Mouse (Mus musculus): ENCODE results near the gene Lcmt2. TPM values are rescaled to one million over a fixed set of nuclear protein-coding genes. Genes with fewer than 3 reads are reported as not detected.
"Not testable (repeated sequence)": the region's sequence is repeated elsewhere in the genome, so short reads cannot be mapped to it uniquely, and the experiment has no call there.

The Lcmt2 gene
- polyA plus RNA-seq (2012; rRNA removed), result 7.9 and 8.9 TPM in 2 replicates

DNA sequence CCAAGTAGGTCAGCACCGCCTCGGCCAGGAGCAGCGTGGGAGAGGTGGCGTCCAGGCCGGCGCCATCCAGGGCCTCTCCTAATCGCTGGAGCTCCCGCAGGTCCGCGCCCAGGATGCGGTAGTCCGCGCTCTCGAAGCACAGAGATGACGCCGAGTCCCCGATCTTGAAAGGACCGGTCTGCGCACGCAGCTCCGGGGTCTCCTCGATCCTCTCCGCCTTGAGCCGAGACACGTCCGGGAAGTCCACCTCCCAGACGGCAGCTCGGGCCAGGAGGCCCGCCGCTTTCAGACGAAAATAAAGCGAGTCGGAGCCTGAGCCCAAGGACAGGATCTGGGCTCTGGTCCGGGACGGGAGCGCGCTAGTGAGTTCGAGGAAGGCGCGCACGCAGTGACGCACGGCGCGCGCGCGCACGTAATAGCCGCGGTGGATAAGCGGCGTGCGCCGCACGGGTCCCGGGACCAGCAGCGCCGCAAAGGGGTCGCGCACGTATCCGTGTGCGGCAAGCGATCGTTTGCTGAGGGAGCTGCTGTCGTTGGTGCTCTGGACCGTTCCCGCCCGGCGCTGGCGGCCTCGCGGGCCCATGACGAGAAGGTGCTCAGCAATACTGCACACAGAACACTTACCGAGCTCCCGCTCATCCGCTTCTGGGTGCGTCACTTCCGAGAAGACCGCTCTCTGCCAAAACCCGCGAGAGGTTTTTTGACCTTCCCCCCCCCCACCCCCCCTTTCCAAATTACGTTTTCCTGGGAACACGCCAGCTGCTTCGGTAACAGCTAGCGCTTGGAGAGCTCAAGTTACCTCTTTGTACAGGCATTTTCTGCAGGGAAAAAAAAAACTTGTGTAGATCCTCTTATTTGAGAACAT, at the start of gene Lcmt2, which contains the start of gene Adal:
TSS of gene Lcmt2 (minus strand) at position 636 of the 865 bp plus-strand sequence.
TSS of gene Adal (plus strand) at position 411 of the 865 bp plus-strand sequence.
- DNase-seq (ENCODE audit: low spot score), result peak; percentile 92

DNA sequence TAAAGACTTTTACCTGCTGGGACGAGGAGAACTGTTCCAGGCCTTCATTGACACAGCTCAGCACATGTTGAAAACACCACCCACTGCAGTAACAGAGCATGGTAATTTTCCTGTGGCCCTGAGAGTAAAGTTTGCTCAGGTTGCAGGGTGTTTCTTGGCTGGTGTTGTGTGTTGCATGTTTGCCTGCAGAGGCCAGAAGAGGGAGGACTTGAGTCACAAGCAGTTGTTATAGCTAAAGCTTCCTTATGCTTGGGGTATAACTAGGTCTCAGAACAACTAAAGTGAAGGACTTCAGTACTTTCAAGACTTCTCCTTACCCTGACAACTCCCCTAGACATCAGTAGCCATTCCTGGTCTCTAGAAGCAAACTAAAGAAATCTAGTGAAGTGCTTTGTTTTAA, 48.1 kb upstream of the Lcmt2 start:
- DNase-seq (ENCODE audit: low spot score), result no peak

DNA sequence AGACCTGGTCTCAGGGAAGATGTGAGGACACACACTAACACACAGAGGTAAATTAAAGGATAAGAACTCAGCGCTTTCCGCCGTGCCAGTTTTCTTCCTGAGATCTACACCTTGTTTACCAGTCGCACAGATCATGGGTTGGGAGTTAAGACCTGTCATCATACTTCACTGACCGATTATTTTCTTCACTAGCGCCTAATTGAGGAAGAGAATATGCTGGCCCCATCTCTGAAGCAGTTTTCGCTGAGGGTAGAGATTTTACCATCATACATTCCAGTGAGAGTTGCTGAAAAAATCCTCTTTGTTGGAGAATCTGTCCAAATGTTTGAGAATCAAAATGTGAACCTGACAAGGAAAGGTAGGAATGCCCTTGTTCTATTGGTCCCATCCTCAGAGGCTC, 43.7 kb upstream of the Lcmt2 start:
- DNase-seq (ENCODE audit: low spot score), result no peak

DNA sequence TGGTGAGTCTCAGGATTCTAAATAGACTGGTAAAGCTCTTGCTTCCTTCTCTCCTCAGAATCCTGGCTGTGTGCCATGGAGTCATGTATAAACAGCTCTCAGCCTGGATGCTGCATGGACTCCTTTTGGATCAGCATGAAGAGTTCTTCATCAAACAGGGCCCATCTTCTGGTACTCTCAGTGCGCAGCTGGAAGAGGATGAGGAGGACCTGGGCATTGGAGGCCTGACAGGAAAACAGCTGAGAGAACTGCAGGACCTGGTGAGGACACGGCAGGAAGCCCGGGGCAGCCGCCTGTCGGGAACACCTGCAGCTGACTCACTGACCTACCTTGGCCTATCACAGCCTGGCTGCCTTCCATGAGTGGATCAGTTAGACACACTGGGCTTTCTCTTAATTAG, 43.0 kb upstream of the Lcmt2 start:
- DNase-seq (ENCODE audit: low spot score), result no peak

DNA sequence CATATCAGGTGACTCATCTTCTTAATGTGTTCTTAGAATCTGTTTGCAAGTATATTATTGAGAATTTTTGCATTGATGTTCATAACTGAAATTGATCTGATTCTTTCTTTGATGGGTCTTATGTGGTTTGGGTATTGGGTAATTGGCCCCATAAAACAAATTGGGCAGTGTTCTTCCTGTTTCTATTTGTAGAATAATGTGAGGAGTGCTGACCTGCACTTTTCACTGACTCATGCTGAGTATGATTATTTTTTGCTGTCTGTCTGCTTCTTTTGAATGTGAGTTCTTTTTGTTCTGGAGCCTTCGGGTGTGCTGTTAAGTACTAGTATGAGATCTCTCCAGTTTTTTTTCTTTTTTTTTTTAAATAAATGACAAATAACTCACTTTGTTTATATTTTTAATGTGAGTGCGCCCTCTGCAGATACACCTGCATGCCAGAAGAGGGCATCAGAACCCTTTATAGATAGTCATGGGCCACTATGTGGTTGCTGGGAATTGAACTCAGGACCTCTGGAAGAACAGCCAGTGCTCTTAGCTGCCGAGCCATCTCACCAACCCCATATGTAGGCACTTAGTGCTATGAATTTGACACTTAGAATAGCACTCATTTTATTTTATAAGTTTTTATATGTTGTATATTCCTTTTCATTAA, 38.5 kb upstream of the Lcmt2 start:
- DNase-seq (ENCODE audit: low spot score), result no peak

DNA sequence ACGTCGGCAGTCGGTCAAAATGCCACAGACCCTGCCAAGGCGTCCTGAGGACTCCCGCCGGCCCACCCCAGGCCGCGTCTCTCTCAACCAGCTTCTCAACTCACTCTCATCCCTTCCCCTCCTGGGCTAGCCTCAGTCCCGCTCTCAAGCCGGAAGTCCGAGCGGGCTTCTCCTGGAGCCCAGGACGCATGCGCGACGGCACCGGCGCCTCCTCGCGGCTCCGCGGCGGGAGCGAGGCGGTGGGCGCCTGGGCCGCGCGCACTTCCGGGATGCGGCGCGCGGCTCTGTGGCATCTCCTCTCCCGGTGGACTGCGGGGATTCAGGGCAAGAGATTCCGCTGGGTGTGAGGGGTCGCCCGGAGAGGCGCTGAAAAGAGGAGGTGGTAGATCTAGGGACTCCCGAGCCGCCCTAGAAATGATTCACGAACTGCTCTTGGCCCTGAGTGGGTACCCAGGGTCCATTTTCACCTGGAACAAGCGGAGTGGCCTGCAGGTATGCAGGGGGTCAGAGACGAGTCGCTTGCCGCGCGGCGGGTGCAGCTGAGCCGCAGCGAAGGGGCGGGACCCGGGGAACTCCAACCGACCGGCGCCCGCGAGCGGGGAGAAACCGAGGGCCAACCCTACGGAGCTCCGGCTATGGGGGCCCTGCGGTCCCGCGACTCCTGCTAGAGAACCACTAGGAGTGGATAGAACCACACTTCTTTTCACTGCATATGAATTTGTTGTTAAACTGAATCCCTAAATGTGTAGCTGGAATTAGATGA, 30.7 kb upstream of the Lcmt2 start, which contains the start of gene Zscan29:
TSS of gene Zscan29 (minus strand) at position 146 of the 763 bp plus-strand sequence.
- peak; percentile 83 for DNase-seq (ENCODE audit: low spot score)

DNA sequence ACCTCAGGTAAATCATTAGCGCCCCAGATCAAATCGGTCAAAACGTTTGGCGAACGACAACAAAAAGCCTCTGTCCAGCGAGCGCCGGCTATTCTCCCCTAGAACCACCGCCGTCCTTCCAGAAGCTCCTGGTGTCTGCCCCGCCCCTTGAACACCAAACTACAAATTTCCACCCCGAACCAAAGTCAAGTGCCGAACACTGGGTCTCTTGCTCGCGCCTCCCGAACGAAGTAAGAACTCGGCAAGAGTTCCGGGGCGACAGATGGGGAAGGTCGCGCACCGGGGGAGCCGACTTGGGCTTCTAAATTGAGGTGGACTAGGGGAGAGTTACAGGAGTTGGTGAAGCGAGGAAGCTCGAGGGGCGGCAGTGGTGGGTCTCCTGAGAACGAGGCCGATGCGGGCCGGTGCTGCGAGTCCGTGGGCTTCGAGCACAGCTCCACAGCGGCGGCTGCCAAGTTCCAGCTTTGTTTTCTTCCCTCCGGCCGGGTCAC, 30.1 kb upstream of the Lcmt2 start, which contains the start of gene Tubgcp4:
TSS of gene Tubgcp4 (plus strand) at position 174 of the 491 bp plus-strand sequence.
- DNase-seq (ENCODE audit: low spot score), result no peak

DNA sequence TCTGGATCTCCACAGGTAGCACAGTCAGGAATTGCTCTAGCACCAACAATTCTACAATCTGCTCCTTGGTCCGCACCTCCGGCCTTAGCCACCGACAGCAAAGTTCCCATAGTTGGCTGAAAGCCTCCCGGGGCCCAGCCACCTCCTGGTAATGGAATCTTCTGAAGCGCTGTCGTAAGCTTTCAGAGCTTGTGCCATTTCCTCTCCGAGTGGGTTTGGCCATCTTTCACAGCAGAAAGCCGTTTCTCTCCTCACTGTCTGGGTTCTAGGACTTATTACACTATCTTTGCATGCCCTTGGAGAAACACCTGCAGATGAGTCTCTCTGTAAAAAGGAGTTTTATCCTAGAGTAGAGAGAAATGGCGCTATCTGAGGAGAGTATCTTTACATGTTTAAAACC, 29.4 kb upstream of the Lcmt2 start:
- DNase-seq (ENCODE audit: low spot score), result no peak

DNA sequence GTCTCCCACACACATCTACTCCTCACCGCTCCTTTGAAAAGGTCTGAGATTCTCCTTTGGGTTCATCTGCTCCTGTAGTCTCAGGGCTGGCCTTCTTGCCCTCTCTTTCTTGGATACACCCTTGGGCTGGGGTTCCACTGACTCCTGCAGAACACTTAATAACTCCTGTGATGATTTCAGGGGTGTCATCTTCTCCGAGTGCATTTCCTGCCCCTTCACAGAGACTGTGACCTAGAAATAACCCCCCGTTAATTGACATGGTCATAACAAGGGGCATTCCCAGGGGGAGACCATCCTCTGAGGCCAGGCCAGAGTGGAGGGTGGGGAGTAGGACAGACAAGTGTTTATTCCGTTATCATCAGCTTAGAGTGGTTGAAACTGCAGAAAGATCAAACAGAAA, 28.7 kb upstream of the Lcmt2 start:
- no peak for DNase-seq (ENCODE audit: low spot score)

DNA sequence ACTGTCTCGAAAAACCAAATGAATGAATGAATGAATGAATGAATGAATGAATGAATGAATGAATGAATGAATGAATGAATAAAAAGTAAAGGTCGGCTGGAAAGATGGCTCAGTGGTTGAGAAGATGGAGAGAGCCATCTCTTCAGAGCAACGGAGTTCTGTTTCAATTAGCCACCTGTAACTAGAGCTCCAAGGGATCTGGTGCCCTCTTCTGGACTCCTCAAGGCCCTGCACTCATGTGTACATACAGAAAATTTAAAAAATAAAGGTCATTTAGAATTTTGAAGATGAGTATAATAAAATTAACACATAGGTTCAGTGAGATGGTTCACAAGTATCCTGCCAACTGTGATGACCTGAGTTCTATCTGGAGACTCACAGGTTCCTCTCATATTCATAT, 12.6 kb upstream of the Lcmt2 start:
- DNase-seq (ENCODE audit: low spot score), result no peak

DNA sequence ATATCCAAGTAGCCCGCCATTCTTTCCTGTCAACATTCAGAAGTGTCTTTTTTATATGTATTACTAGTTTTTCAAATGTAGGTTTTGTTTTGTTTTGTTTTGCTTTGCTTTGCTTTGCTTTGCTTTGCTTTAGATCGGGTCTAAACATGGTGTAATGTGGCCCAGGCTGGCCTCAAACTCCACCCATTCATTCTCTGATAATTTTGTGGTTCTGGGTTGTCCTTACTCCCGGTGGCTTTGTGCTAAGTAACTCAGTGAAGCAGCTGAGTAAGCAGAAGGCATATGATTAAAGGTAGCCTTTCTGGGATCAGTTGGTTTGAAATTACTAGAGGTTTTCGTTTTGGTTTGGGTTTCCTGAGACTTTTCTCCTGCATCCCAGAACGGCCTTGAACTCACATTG, 9.2 kb upstream of the Lcmt2 start:
- DNase-seq (ENCODE audit: low spot score), result no peak

DNA sequence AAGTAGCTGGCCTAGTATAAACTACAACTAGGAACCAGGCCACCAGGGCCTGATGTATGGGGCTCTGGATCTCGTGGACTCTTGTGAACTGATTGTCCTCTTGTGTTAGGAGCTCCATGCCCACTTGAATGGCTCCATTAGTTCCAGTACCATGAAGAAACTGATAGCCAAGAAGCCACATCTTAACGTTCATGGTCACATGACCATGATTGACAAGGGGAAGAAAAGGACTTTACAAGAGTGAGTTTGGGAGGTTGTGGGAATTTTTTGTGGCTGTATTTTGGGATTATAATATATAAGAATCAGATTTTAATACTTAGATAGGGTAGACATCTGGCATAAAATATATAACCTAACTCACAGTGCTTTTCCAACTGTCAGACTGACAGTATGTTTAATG, 2.0 kb upstream of the Lcmt2 start:
- no peak for DNase-seq (ENCODE audit: low spot score)

DNA sequence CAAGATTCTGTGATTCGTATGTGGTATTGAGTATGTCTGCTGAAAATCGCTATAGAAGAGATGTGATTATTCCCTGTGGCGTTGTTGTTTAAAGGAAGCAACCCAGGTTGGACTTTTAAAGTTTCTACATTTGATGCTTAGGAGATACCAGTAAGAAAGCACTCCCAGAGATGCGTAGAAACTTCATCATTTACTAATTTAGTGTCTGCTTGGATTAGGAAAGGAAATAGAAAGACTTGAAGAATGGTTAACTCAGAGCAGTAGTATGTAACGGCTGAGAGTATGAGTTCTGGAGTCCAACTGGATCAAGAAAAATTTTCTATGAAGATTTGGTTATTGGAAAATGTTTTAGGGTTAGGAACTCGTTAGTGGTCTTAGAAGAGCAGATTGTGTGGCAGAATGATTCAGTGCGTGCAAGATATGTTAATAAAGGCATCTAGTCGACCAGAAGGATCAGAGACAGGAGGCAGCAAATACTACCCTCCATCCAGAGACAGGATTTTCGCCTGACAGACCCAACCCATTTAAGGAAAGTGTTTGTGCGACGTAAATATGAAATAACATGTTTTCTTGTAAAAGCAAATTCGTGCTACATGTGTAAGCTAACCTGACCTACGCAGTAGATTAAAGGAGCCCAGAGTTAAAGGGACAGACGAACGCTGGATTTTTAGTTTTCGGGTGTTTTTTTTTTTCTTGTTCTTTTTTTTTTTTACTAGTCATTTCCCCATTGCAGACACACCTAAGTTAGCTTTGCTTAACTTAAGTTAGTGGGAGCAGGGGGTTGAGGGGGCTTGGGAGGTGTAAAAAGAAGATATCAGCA, 973 bp upstream of the Lcmt2 start:
- DNase-seq (ENCODE audit: low spot score), result no peak

DNA sequence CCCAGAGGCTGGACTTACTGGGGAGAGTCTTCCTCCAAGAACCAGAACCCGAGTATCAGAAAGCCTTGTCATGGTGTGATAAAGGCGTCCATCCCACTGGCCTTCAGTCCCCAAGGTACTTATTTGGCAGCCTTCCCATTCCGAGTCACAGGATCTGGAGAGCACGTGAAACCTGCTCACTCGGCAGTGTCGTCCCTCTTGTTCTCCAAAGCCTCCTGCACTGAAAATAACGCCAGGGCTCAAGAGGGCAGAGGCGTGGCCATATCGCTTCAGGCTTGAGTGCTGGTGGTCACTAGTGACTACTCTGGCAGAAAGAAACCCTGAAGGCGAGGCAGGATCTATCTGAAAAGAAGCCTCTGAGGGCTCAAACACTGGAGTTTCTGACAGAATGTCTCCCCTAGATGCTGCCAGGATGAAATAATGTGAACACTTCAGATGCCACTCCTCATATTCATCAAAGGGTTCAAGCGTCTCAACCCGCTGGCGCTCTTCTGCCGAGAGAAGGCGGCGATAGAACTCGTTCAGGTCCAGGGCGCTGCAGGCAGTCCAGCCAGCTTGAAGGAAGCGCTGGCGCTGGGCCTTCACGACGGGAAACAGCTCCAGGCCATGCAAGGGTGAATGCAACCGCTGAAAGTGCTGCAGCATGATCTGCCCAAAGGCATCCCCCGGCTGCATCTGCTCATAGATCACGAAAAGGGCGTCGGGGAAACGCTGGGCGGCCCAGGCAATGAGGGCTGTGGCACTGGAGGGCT, 1.0 kb downstream of the Lcmt2 start:
- DNase-seq (ENCODE audit: low spot score), result no peak

DNA sequence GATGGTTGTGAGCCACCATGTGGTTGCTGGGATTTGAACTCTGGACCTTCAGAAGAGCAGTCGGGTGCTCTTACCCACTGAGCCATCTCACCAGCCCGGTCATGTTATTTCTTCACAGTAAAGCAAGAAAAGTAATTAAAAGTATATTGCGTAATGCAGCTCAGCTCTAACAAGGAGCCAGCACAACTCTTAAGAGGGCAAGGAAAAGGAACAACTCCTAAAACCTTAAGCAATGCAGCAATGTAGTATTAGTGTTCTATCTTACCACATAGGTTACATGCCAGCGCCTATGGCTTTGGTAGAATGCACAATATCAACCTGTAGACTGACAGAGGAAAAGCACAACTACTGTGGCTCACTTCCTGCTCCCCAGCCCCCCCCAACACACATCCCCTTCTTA, 3.1 kb downstream of the Lcmt2 start:
- no peak for DNase-seq (ENCODE audit: low spot score)

DNA sequence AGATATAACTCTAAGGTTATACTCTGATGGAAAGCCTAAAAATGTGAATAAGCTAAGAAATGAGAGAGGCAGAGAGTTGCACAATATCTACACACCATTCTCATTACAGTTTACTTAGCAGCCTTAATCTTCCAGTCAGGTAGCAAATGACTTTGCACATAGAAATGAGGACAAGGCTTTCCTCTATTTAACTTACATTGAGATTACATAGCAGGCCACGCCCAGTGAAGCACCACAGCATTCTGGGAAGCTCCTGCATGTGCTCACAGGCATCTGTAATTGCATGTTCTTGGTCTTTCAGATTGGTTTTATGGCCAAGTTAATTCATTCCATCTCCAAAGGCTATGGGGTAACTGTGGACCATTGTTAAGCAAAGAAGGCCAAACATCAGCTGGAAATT, 7.6 kb downstream of the Lcmt2 start:
- DNase-seq (ENCODE audit: low spot score), result no peak

DNA sequence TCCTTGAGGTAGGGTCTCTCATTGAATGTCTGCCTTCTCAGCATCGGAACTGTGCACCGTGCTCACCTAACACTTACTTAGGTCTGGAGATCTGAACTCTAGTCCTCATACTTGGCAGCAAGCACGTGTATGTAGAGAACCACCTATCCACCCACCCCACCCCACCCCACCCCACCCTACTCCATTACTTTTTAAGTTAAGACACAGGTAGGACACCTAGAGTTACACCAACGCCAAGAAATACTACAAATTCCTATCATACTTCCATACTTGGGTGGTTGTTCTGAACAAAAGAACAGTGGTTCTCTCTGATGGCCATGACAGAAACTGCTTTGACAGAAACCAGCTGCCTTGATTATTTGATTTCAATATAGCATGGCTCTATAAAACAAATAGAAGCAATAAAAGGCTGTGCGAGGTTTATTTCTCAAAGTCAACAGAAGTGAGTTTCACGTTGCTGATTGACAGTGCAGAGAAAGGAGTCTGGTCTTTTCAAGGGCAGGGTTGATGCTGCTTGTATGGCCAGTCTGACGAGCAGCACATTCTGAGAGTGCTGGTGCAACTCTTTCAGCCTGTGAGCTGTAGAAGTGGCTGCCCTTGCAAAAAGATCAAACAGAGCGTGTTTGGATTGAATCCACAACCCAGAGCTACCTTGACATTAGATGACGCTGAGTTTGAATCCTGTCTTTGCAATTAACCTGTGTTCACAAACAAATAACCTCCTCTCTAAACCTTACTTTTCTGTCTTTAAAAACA, 11.4 kb downstream of the Lcmt2 start:
- DNase-seq (ENCODE audit: low spot score), result no peak

DNA sequence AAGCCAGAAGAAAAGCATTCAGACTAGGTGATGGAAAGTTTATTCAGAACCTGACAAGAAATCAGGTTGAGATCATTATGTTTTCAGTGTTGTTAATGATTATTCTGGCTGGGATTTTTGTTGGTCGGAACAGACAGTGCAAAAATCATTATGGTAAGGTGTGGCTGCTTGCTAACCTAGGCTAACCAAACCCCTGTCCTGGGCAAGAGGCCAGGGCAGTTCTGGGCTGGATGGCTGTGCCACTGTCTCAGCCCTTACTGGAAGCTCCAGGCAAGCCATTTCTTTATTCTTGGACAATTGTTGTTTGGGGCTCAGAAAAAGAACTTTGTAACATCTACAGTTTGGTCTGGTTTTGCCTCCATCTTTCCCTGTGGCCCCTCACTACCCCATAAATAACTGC, 12.9 kb downstream of the Lcmt2 start:
- no peak for DNase-seq (ENCODE audit: low spot score)

DNA sequence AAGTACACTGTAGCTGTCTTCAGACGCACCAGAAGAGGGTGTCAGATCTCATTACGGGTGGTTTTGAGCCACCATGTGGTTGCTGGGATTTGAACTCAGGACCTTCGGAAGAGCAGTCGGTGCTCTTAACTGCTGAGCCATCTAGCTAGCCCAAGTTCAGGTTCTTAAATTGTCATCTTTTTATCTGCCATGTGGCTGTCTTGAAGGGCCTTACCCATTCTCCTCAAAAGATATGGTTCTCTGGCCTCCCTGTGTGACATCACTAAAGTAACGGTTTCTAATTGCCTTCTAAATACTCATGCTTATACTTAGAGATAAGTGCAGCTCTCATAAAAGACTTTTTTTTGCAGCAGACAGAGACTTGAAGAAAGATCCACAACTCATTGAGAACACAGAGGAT, 14.2 kb downstream of the Lcmt2 start:
- not testable (repeated sequence) for DNase-seq (ENCODE audit: low spot score)

DNA sequence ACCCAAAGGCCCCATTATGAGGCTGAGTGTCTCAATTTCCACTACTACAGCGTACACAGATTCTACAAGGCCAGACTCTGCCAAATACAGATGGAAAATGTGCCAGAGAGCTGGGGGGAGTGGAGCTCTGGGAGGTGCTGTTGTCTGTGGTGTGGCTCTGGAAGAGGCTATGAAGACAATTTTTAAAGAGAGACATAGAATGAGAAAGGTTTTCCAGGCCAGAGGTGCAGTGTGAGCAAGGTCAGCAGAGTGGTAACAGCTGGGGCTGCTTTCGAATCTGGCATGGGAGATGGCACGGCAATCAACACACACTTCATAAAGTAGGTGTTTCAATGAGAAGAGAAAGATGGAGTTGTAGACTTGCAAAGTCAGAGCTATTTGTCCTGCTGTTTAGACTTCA, 21.2 kb downstream of the Lcmt2 start:
- DNase-seq (ENCODE audit: low spot score), result no peak
